Mouse (Mus musculus): Measurements from ENCODE around the gene Krtap9-3. TPM values are rescaled to one million over a fixed set of nuclear protein-coding genes. Genes with fewer than 3 reads are reported as not detected.
"Not testable (repeated sequence)": the region's sequence is repeated elsewhere in the genome, so short reads cannot be mapped to it uniquely, and the experiment has no call there.

Krtap9-3 gene
- polyA plus RNA-seq (2015; fragmentation: Nextera tagmentation; extraction: Ambion mirVana): not detected in 2 replicates

DNA sequence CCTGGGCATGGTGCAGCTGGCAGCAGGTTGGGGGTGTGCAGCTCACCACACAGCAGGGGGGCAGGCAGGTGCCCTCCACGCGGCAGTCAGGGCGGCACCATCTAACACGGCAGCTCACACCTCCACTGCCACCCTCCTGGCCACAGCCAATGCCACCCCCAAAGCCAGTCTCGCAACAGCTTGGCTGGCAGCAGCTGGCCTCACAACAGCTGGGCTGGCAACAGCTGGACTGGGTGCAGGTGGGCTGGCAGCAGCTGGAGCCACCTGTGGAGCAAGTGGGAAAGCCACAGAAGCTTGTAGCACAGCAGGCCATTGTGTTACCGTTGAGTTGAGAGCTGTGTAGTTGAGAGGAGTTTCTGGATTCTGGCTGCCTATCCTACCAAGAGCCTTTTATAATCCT is at the start of gene Krtap9-3:
Gene Krtap9-3, minus strand, starts transcription at position 364 of the 400 bp plus-strand sequence.
- not testable (repeated sequence) for H3K27ac ChIP-seq (replicated peaks); H3K36me3 ChIP-seq (replicated peaks); H3K9ac ChIP-seq; H3K4me2 ChIP-seq; H3K27me3 ChIP-seq; H3K9me3 ChIP-seq (replicated peaks); ATAC-seq (ENCODE audit: insufficient read depth); H3K4me1 ChIP-seq (replicated peaks); H3K4me3 ChIP-seq (replicated peaks)
- WGBS (ENCODE audit: insufficient replicate concordance): 59% methylated on average over 6 of the region's 6 CpGs

DNA sequence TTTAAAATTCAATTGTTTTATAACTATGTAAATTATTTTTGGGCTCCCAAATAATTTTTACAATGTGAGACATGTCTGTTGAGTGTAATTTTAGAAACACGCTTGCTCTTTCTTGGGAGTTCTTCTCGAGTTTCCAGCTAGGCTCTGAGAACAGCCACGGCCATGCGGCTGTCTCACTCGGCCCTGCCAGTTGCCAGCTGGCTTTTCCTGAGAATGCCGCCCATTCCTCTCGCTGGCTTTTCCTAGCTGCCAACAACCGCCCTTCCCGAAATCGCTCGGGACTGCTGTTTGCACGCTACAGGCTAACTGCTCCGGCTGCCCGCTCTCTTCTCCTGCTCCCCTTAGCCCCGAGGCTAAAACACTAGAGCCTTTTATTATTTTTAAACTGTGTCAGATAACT is 48.5 kb upstream of the Krtap9-3 start:
- Histone ChIP-seq H3K4me1 (replicated peaks) (no peaks in the 10 kb centered on the region), H3K27ac (replicated peaks) (no peak overlapping the region), H3K4me2 (no peak overlapping the region), H3K9me3 (replicated peaks) (no peaks in the 10 kb centered on the region), H3K9ac (no peak overlapping the region), H3K27me3 (no peaks in the 10 kb centered on the region), H3K36me3 (replicated peaks) (no peaks in the 10 kb centered on the region), H3K4me3 (replicated peaks) (no peak overlapping the region)
- 78% methylated on average over 15 of the region's 15 CpGs for WGBS (ENCODE audit: insufficient replicate concordance)
- no peak for ATAC-seq (ENCODE audit: insufficient read depth)

DNA sequence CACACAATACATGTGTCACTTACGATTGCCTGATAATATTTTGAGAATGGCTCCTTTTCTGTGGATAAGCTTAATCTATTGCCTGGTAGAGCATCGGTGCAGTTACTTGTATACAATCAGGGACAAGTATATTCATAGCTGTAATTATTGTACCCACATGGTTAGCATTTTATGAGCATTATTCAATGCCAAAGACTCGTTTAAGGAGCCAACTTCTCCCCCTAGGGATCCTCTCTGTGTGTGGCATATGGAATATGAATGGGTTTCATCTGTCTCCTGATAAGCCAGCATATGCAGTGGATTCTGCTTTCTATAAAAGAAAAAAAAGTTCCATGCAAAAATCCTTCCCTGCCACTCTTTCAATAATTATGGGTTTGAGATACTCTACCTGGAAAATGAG is 46.4 kb upstream of the Krtap9-3 start:
- H3K4me3 ChIP-seq (replicated peaks): no peak overlapping the region
- no peak overlapping the region for H3K4me2 ChIP-seq
- H3K4me1 ChIP-seq (replicated peaks): no peaks in the 10 kb centered on the region
- WGBS (ENCODE audit: insufficient replicate concordance): 48% methylated on average over 3 of the region's 3 CpGs
- no peaks in the 10 kb centered on the region for H3K36me3 ChIP-seq (replicated peaks)
- H3K27me3 ChIP-seq: no peaks in the 10 kb centered on the region
- H3K9me3 ChIP-seq (replicated peaks): no peaks in the 10 kb centered on the region
- no peak for ATAC-seq (ENCODE audit: insufficient read depth)
- H3K27ac ChIP-seq (replicated peaks): no peak overlapping the region
- no peak overlapping the region for H3K9ac ChIP-seq

DNA sequence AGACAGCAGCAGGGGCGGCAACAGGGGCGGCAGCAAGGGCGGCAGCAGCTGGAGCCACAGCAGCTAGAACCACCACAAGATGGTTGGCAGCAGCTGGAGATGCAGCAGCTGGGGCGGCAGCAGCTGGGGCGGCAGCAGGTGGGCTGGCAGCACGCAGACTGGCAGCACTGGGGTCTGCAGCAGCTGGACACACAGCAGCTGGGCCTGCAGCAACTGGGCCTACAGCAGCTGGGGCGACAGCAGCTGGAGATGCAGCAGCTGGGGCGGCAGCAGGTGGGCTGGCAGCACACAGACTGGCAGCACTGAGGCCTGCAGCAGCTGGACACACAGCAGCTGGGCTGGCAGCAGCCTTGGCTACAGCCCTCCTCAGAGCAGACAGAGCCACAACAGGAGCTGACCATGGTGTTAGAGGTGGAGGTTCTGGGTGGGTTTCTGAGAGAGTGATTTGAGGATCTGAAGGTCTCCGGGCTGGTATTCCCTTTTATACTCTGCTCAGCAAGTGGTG is 45.8 kb upstream of the Krtap9-3 start, which contains the start of gene Krtap4-7:
Gene Krtap4-7, minus strand, starts transcription at position 455 of the 505 bp plus-strand sequence.
- H3K9me3 ChIP-seq (replicated peaks); H3K27me3 ChIP-seq; ATAC-seq (ENCODE audit: insufficient read depth); H3K36me3 ChIP-seq (replicated peaks); H3K9ac ChIP-seq; H3K4me3 ChIP-seq (replicated peaks); H3K4me2 ChIP-seq; H3K4me1 ChIP-seq (replicated peaks); H3K27ac ChIP-seq (replicated peaks): not testable (repeated sequence)
- 51% methylated on average over 9 of the region's 9 CpGs for WGBS (ENCODE audit: insufficient replicate concordance)

DNA sequence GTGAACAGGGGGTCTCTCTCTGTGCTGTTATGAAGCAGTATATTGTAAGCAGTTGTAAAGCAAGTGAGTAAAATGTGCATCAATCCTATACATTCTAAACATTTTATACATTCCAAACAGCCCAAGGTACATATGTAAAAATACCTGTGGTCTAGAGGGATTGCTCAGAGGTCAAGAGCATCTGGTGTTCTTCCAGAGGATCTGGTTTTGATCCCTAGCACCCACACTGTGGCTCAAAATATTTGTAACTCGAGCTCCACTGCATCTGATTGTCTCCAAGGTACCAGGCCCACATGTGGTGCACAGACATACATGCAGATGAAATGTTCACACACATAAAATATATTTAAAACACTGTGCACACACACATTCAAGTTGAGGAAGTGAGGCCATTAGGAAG is 43.0 kb upstream of the Krtap9-3 start:
- Histone ChIP-seq H3K4me2 (no peak overlapping the region), H3K4me1 (replicated peaks) (no peaks in the 10 kb centered on the region), H3K36me3 (replicated peaks) (no peaks in the 10 kb centered on the region), H3K27ac (replicated peaks) (no peak overlapping the region), H3K27me3 (no peaks in the 10 kb centered on the region), H3K9ac (no peak overlapping the region), H3K4me3 (replicated peaks) (no peak overlapping the region), H3K9me3 (replicated peaks) (no peaks in the 10 kb centered on the region)
- no peak for ATAC-seq (ENCODE audit: insufficient read depth)
- 12% methylated on average over 1 of the region's 1 CpGs for WGBS (ENCODE audit: insufficient replicate concordance)

DNA sequence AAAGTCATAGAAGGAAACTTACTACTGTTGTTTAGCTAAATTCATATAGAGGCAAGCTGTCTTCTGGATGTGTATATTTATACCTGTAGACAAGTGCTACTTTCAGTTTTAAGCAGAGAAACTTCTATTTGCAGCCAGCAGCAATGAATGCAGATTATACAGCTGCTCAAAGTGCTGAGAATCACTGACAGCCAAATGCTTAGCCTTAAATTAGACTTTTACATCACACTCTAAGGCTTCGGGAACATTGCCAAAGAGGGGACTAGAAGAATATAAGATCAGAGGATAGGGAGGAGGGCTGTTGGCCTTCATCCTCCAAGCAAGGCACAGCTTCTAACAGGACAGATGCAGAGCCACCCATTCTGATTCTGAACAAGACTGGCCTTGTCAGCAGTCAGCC is 39.2 kb upstream of the Krtap9-3 start:
- no peaks in the 10 kb centered on the region for H3K9me3 ChIP-seq (replicated peaks)
- no peak overlapping the region for H3K4me3 ChIP-seq (replicated peaks)
- no peaks in the 10 kb centered on the region for H3K4me1 ChIP-seq (replicated peaks)
- 55% methylated on average over 1 of the region's 1 CpGs for WGBS (ENCODE audit: insufficient replicate concordance)
- no peaks in the 10 kb centered on the region for H3K36me3 ChIP-seq (replicated peaks)
- no peaks in the 10 kb centered on the region for H3K27me3 ChIP-seq
- ATAC-seq (ENCODE audit: insufficient read depth): no peak
- H3K4me2 ChIP-seq: no peak overlapping the region
- H3K9ac ChIP-seq: no peak overlapping the region
- no peak overlapping the region for H3K27ac ChIP-seq (replicated peaks)

DNA sequence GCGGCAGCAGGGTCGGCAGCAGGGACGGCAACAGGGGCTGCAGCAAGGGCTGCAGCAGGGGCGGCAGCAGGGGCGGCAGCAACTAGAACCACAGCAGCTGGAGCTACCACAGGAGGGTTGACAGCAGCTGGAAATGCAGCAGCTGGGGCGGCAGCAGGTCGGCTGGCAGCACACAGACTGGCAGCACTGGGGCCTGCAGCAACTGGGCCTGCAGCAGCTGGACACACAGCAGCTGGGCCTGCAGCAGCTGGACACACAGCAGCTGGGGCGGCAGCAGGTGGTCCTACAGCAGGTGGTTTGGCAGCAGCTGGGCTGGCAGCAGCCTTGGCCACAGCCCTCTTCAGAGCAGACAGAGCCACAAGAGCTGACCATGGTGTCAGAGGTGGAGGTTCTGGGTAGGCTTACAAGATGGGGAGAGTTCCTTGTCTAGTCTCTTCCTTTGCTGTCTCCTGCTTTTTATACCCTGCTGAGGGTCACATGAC is 36.8 kb upstream of the Krtap9-3 start, which contains the start of gene Krtap4-2:
Gene Krtap4-2, minus strand, starts transcription at position 432 of the 482 bp plus-strand sequence.
- Histone ChIP-seq H3K4me3 (replicated peaks) (no peak within 1 kb of the TSS), H3K9ac (no peak within 1 kb of the TSS), H3K36me3 (replicated peaks) (no peaks in the 10 kb centered on the region), H3K4me1 (replicated peaks) (no peaks in the 10 kb centered on the region), H3K27ac (replicated peaks) (no peak within 1 kb of the TSS), H3K9me3 (replicated peaks) (no peaks in the 10 kb centered on the region), H3K4me2 (no peak within 1 kb of the TSS), H3K27me3 (no peaks in the 10 kb centered on the region)
- WGBS (ENCODE audit: insufficient replicate concordance): 46% methylated on average over 8 of the region's 8 CpGs
- ATAC-seq (ENCODE audit: insufficient read depth): no peak

DNA sequence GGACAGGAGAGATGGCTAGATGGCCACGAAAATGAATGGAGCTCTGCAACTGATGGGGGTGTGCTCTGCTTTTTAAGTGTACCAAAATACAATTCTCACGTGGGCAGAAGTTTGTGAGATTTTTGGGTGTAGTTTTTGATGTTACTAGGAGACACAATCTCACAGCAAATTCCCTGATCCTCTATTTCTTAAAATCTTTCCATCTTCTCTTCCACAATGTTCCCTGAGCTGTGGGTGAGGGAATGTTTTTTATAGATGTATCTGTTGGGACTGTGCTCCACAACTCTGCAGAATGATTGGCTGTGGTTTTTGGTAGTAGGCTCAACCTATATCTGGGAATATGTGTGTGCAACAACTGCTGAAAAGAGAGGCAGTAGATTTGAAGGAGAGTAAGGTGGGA is 35.4 kb upstream of the Krtap9-3 start:
- no peaks in the 10 kb centered on the region for H3K9me3 ChIP-seq (replicated peaks)
- ATAC-seq (ENCODE audit: insufficient read depth): no peak
- WGBS (ENCODE audit: insufficient replicate concordance): 33% methylated on average over 2 of the region's 2 CpGs
- H3K27ac ChIP-seq (replicated peaks): no peak overlapping the region
- H3K4me2 ChIP-seq: no peak overlapping the region
- H3K9ac ChIP-seq: no peak overlapping the region
- no peak overlapping the region for H3K4me3 ChIP-seq (replicated peaks)
- no peaks in the 10 kb centered on the region for H3K27me3 ChIP-seq
- no peaks in the 10 kb centered on the region for H3K4me1 ChIP-seq (replicated peaks)
- H3K36me3 ChIP-seq (replicated peaks): no peaks in the 10 kb centered on the region

DNA sequence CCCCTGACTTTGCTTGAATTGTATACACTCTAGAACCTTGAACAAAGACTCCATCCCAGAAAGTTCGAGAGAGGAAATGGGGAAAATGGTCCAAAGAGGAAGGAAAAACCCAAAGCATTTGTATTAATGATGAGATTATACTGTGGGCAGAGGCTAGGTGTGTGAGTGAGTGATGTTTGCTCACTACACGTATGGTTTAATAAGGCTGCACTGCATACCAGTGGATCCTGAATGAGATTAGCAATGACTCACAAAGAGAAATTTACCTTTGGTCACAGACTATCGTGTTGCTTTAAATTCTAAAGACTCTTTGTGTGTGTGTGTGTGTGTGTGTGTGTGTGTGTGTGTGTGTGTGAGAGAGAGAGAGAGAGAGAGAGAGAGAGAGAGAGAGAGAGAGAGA is 33.0 kb upstream of the Krtap9-3 start:
- Histone ChIP-seq H3K4me2 (no peak overlapping the region), H3K36me3 (replicated peaks) (no peaks in the 10 kb centered on the region), H3K27ac (replicated peaks) (no peak overlapping the region), H3K9me3 (replicated peaks) (no peaks in the 10 kb centered on the region), H3K9ac (no peak overlapping the region), H3K27me3 (no peaks in the 10 kb centered on the region), H3K4me3 (replicated peaks) (no peak overlapping the region), H3K4me1 (replicated peaks) (no peaks in the 10 kb centered on the region)
- ATAC-seq (ENCODE audit: insufficient read depth): no peak
- 44% methylated on average over 3 of the region's 3 CpGs for WGBS (ENCODE audit: insufficient replicate concordance)

DNA sequence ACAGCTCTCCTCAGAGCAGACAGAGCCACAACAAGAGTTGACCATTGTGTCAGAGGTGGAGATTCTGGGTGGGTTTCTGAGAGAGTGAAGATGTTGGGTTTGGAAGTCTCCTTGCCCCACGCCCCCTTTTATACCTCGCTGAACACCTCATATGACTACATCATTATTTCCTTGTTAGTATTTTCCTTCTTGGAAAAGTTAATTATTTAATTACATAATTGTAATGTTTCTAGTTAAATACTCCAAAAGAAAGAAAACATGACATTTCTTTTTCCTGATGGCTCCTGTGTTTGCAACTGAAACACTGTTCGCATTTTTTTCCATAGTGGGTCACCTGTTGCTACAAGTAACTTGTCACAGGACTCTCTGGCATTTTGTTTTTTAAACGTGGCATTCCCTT is 30.2 kb upstream of the Krtap9-3 start, which contains the start of gene Krtap4-1:
Gene Krtap4-1, minus strand, starts transcription at position 101 of the 400 bp plus-strand sequence.
- ATAC-seq (ENCODE audit: insufficient read depth): no peak
- H3K27me3 ChIP-seq: no peaks in the 10 kb centered on the region
- H3K27ac ChIP-seq (replicated peaks): no peak within 1 kb of the TSS
- no peak within 1 kb of the TSS for H3K4me3 ChIP-seq (replicated peaks)
- no peaks in the 10 kb centered on the region for H3K9me3 ChIP-seq (replicated peaks)
- H3K4me1 ChIP-seq (replicated peaks): no peaks in the 10 kb centered on the region
- no peak within 1 kb of the TSS for H3K4me2 ChIP-seq
- H3K36me3 ChIP-seq (replicated peaks): no peaks in the 10 kb centered on the region
- H3K9ac ChIP-seq: no peak within 1 kb of the TSS
- WGBS (ENCODE audit: insufficient replicate concordance): 60% methylated on average over 4 of the region's 4 CpGs

DNA sequence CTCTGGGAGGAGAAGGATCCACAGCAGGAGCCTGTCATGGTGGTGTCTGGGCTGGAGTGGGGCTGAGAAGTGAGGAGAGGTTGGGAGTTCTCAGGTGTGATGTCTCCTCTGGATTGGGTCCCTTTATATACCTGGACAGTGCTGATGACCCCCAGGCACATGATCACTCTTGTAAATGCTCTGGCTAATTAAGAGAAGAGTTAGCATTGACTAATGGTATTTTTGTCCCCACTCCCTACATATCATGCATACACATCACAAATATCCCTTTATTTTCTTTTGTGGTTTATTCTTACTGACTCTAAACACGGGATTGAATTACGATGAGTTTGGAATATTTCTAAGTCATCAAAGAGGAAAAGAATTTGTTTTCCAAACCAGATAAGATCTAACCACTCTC is 22.4 kb upstream of the Krtap9-3 start, which contains the start of gene Gm11562:
Gene Gm11562, minus strand, starts transcription at position 101 of the 400 bp plus-strand sequence.
- Histone ChIP-seq H3K27me3 (no peaks in the 10 kb centered on the region), H3K4me1 (replicated peaks) (no peaks in the 10 kb centered on the region), H3K9me3 (replicated peaks) (no peaks in the 10 kb centered on the region), H3K4me3 (replicated peaks) (no peak within 1 kb of the TSS), H3K27ac (replicated peaks) (no peak within 1 kb of the TSS), H3K4me2 (no peak within 1 kb of the TSS), H3K36me3 (replicated peaks) (no peaks in the 10 kb centered on the region), H3K9ac (no peak within 1 kb of the TSS)
- 68% methylated on average over 2 of the region's 2 CpGs for WGBS (ENCODE audit: insufficient replicate concordance)
- no peak for ATAC-seq (ENCODE audit: insufficient read depth)

DNA sequence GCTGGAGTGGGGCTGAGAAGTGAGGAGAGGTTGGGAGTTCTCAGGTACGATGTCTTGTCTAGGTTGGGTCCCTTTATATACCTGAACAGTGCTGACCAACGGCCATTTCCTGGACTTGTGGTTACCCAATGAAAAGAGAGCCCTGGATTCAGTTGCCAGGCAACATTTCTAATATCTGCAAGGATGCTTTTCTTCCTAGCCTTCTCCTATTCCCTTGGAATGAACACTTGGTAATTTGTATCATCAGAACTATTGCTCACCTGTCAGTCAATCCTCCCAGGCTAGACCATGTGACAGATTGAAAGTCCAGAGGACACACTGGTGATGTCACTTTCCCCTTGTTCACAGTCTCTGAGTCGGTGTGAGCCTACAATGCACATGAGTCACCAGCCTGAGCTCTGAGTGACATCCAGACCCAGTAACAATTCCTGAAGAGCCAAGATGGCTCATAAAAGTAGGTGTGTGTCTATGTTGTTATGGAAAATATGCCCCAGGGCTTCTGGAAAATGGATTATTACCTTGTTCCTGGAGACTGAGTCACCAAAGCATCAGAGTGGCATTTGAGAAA is 17.0 kb upstream of the Krtap9-3 start, which contains the start of gene Krtap2-4:
Gene Krtap2-4, minus strand, starts transcription at position 51 of the 568 bp plus-strand sequence.
- WGBS (ENCODE audit: insufficient replicate concordance): 39% methylated on average over 3 of the region's 3 CpGs
- no peak for ATAC-seq (ENCODE audit: insufficient read depth)

More for the DNA sequence above, 17.0 kb upstream of the Krtap9-3 start, which contains the start of gene Krtap2-4:
- Histone ChIP-seq H3K27me3 (no peaks in the 10 kb centered on the region), H3K4me2 (no peak within 1 kb of the TSS), H3K9me3 (replicated peaks) (no peaks in the 10 kb centered on the region), H3K9ac (no peak within 1 kb of the TSS), H3K4me3 (replicated peaks) (no peak within 1 kb of the TSS), H3K27ac (replicated peaks) (no peak within 1 kb of the TSS), H3K4me1 (replicated peaks) (no peaks in the 10 kb centered on the region), H3K36me3 (replicated peaks) (no peaks in the 10 kb centered on the region)

Measured in liver, embryonic 15.5 days (tissue).